Mouse (Mus musculus) mature B cell (primary cell): Measurements from ENCODE around the gene Cyp2c68.
"Not testable (repeated sequence)": the region's sequence is repeated elsewhere in the genome, so short reads cannot be mapped to it uniquely, and the experiment has no call there.

Experiments used
- in situ Hi-C: fragments of 300-500 bp; cut with MboI; formaldehyde crosslinking; loops from 2 replicates; pipeline ENCODE4 v1.14.3; 2019

Gene Cyp2c68

DNA sequence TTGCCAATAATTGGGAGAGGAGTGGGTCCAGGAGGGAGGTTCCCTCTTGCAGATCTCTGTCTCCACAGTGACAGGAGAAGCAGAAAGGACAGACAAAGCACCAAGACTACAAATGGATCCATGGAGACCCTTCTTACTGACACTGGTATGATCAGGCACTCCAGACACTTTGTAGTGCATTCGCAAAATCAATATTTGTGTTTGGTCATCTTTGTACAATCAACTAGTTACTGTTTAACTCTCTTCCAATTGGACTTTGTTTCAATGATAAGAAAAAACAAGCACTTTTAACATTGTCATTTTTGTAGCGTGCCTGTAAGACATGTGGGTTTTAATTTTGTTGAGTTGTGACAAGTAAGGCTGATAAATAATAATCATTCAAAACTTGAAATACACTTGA, at the start of gene Cyp2c68:
Cyp2c68 (minus strand) TSS at position 135 of the 400 bp plus-strand sequence.
- in situ Hi-C loops: no loop called here

DNA sequence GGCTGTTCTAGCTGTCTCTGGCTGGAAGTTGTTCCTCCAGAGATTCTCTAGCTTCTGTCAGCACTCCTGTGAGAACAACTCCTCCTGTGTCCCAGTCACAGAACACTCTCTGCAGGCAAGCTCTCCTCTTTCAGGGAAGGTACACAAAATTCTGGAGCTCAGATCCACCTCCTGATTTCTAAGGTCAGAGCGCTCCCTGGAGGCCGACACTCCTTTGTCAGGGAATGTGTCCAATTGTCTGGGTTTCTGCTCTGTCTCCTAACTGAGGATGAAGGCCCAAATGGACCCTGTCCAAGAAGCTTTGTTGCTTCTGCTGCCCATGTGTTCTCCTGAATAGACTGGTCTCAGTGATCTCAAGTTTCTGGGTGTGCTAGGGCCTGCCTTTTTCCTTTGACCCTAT, 44.6 kb upstream of the Cyp2c68 start:
- in situ Hi-C loops: not testable (repeated sequence)

DNA sequence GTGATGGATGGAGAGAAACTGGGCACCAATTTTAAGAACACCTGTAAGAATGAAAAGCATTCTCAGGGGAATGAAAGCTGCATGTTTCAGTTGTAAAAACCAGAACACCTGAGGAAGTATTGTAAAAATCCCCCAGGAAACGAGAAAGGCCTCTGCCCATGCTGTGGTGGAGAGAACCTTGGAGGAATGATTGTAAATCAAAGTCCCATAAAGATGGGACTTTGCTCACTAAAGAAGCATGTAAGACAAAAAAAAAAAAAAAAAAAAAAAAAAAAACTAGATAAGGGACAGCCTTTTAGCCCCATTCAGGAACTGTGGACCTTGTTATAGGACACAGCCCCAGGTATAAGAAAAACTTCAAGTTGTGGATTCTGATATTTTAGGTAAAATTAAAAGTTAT, 4.5 kb upstream of the Cyp2c68 start:
- in situ Hi-C loops: no loop called here

DNA sequence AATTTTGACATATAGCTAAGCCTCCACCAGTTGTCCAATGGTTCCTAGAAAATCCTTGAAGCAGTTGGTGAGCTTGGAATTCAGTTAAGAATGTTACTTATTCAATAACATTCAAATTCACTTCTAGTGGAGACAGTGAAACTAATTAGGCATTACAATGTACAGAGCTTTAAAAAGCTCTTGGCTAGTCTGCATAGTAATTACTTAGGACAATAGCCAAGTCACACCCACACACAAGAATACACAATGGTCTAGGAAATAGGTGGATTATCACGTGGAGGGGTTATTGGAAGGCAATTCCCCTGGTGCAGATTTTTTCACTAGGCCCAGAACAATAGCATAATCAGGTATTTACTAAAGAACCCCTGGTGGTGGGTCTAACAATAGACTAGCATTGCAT, 3.5 kb upstream of the Cyp2c68 start:
- in situ Hi-C loops: not testable (repeated sequence)

DNA sequence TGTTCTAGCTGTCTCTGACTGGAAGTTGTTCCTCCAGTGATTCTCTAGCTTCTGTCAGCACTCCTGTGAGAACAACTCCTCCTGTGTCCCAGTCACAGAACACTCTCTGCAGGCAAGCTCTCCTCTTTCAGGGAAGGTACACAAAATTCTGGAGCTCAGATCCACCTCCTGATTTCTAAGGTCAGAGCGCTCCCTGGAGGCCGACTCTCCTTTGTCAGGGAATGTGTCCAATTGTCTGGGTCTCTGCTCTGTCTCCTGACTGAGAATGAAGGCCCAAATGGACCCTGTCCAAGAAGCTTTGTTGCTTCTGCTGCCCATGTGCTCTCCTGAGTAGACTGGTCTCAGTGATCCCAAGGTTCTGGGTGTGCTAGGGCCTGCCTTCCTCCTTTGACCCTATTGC, 29.7 kb downstream of the Cyp2c68 start:
- in situ Hi-C loops: not testable (repeated sequence)

DNA sequence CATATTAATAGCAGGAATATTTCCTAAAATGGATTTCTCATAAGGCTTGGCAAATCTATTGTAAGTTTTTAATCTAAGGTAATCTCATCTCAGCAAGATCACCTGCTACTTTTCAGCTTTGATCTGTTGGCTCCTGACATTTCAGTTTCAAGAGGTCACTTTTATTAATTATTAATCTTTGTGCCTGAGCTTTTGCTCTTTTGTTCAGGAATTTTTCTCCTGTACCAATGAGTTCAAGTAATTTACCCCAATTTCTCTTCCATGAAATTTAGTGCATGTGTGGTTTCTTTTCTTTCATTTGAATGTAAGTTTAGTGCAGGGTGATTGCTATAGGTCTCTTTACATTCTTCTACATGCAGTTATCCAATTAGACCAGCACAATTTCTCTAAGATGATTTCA, 75.2 kb downstream of the Cyp2c68 start:
- in situ Hi-C loops: not testable (repeated sequence)

DNA sequence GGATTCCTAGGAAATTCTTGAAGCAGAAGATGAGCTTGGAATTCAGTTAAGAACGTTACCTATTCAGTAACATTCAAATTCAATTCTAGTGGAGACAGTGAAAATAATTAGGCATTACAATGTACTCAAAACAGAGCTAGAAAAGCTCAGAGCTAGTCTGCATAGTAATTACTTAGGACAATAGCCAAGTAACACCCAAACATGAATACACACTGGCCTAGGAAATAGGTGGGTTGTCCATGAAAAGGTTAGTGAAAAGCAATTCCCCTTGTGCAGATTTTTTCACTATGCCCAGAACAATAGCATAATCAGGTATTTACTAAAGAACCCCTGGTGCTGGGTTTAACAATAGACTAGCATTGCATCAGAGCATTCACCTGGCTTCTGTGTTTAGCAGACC, 88.5 kb downstream of the Cyp2c68 start:
- in situ Hi-C loops: no loop called here

DNA sequence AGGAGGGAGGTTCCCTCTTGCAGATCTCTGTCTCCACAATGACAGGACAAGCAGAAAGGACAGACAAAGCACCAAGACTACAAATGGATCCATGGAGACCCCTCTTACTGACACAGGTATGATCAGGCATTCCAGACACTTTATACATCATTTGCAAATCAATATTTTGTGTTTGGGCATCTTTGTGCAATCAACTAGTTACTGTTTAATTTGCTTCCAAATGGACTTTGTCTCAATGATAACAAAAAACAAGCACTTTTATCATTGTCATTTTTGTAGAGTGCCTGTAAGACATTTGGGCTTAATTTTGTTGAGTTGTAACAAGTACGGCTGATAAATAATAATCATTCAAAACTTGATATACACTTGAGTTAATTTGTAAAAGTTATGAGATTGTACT, 91.9 kb downstream of the Cyp2c68 start, which contains the start of gene Cyp2c67:
Cyp2c67 (minus strand) TSS at position 114 of the 400 bp plus-strand sequence.
- in situ Hi-C loops: no loop called here

DNA sequence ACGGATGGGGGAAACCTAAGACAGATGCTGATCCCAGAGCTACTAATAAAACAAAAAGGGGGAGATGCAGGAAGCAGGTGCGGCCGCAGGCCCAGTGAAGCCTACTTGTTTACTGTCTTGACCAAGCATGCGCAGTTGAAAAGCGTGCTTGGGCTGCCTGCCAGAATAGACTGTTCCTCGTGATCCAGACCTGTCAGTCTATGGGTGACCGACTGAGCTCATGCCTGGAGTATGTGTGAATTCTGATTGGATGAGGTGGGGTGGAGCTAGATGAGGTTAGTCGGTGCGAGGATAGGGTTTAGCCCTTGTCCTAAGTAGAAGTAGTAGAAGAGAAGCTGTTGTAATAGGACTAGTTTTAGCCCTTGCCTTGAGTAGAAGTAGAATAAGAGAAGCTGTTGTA, 93.3 kb downstream of the Cyp2c68 start:
- in situ Hi-C loops: no loop called here

DNA sequence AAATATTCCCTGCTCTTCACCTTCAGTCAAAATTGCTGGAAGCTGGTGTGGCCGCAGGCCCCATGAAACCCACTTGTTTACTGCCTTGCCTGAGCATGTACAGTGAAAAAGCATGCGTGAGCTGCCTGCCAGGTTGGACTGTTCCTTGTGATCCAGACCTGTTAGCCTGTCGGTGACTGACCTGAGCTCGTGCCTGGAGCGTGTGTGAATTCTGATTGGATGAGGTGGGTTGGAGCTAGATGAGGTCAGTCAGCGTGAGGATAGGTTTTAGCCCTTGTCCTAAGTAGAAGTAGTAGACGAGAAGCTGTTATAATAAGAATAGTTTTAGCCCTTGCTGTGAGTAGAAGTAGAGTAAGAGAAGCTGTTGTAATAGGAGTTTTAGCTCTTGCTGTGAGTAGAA, 96.3 kb downstream of the Cyp2c68 start:
- in situ Hi-C loops: not testable (repeated sequence)
